In genomic region chr1:3119498-3120391, GRCm38 (mm10) we compare ENCODE assay signal across 12 mouse cellular contexts.
A peak's percentile ranks its signal among the peaks of the same experiment; 100 is the strongest.
DNase-seq lines count a peak whose midpoint lies in the region; ATAC-seq and TF ChIP-seq lines count a peak whose summit lies in the region.
"Had no signal": no experiment of that assay in that cellular context is flagged by ENCODE, and none has a peak within 500 bp of the region (broad histone marks: within the 10 kb centered on the region; RNA-seq: fewer than 3 reads in every experiment).

No protein-coding gene starts in this region.

- H3K9me3 ChIP-seq in forebrain, embryonic 15.5 days, result no peaks in the 10 kb centered on the region
- no peaks in the 10 kb centered on the region for H3K9me3 ChIP-seq in forebrain, embryonic 12.5 days
- no peaks in the 10 kb centered on the region for H3K9me3 ChIP-seq in hindbrain, postnatal 0 days (ENCODE audit: low read length)
- H3K9me3 ChIP-seq: midbrain, embryonic 10.5 days had no signal

- DNase-seq in kidney, postnatal 14 days, result peak; percentile 3
- no peak for DNase-seq in kidney, postnatal 36 days
- DNase-seq in right cerebral cortex, adult 2 months (ENCODE audit: low spot score in 2 of 2), result peak; percentile 4 to 6
- no peak for DNase-seq in right cerebral cortex, postnatal 14 days
- no peak for DNase-seq in hindbrain, postnatal 0 days (ENCODE audit: low spot score)
- DNase-seq: B cell, adult 2 months; retina, postnatal 1 day had no signal

- no peak overlapping the region for H3K9ac ChIP-seq in forebrain, embryonic 15.5 days (replicated peaks)
- no peak overlapping the region for H3K9ac ChIP-seq in forebrain, embryonic 12.5 days
- H3K9ac ChIP-seq in hindbrain, postnatal 0 days (replicated peaks; ENCODE audit: low read length), result no peak overlapping the region
- H3K9ac ChIP-seq: liver, embryonic 14.5 days had no signal

- no peak overlapping the region for H3K4me2 ChIP-seq in forebrain, embryonic 15.5 days (replicated peaks)
- no peak overlapping the region for H3K4me2 ChIP-seq in forebrain, embryonic 12.5 days
- no peak overlapping the region for H3K4me2 ChIP-seq in hindbrain, postnatal 0 days (ENCODE audit: low read depth, low read length)

- ATAC-seq in forebrain, embryonic 15.5 days (replicated peaks), result peak; percentile 63
- ATAC-seq in forebrain, embryonic 12.5 days (ENCODE audit: low FRiP score), result no peak
- no peak for ATAC-seq in activated CD4-positive, CD25-positive, alpha-beta regulatory T cell, adult 4 months
- ATAC-seq in hindbrain, postnatal 0 days, result no peak

- H3K4me1 ChIP-seq in forebrain, embryonic 15.5 days, result peaks cover 8% of the 10 kb centered on the region; the same call in 1 of the 2 replicates
- no peaks in the 10 kb centered on the region for H3K4me1 ChIP-seq in forebrain, embryonic 12.5 days
- no peaks in the 10 kb centered on the region for H3K4me1 ChIP-seq in hindbrain, postnatal 0 days (ENCODE audit: insufficient read depth, low read length)
- H3K4me1 ChIP-seq: midbrain, embryonic 10.5 days had no signal

- WGBS in forebrain, embryonic 15.5 days, result 60% methylated on average over 2 of the region's 2 CpGs
- WGBS in forebrain, embryonic 12.5 days, result 79% methylated on average over 2 of the region's 2 CpGs
- WGBS in hindbrain, postnatal 0 days, result 52% methylated on average over 2 of the region's 2 CpGs

- H3K4me3 ChIP-seq in forebrain, embryonic 15.5 days, result no peak overlapping the region
- H3K4me3 ChIP-seq in forebrain, embryonic 12.5 days (replicated peaks), result no peak overlapping the region
- no peak overlapping the region for H3K4me3 ChIP-seq in hindbrain, postnatal 0 days (ENCODE audit: low read length)
- H3K4me3 ChIP-seq: midbrain, embryonic 10.5 days had no signal

- H3K36me3 ChIP-seq in forebrain, embryonic 15.5 days, result no peaks in the 10 kb centered on the region
- no peaks in the 10 kb centered on the region for H3K36me3 ChIP-seq in forebrain, embryonic 12.5 days (replicated peaks)
- no peaks in the 10 kb centered on the region for H3K36me3 ChIP-seq in hindbrain, postnatal 0 days (ENCODE audit: insufficient read depth, low read length)
- H3K36me3 ChIP-seq: midbrain, embryonic 10.5 days had no signal

- peak overlapping the region; percentile 57 for H3K27ac ChIP-seq in forebrain, embryonic 15.5 days (replicated peaks)
- no peak overlapping the region for H3K27ac ChIP-seq in forebrain, embryonic 12.5 days
- no peak overlapping the region for H3K27ac ChIP-seq in hindbrain, postnatal 0 days
- H3K27ac ChIP-seq: liver, embryonic 14.5 days; midbrain, embryonic 10.5 days had no signal

- no peak for TF ChIP-seq CTCF in hindbrain, postnatal 0 days (IDR thresholded peaks at IDR 0.05; ENCODE audit: low read depth)

- H3K27me3 ChIP-seq in forebrain, embryonic 15.5 days, result no peaks in the 10 kb centered on the region
- no peaks in the 10 kb centered on the region for H3K27me3 ChIP-seq in forebrain, embryonic 12.5 days
- no peaks in the 10 kb centered on the region for H3K27me3 ChIP-seq in hindbrain, postnatal 0 days (ENCODE audit: insufficient read depth, low read length)

Comparison
In these comparisons a context has a peak if more than half of its experiments do, and no peak if none do; other contexts are left out.
1. DNase-seq: peak in kidney, postnatal 14 days (single experiment) and right cerebral cortex, adult 2 months (2 of 2); none in kidney, postnatal 36 days (0 of 2), right cerebral cortex, postnatal 14 days (single experiment) and hindbrain, postnatal 0 days (single experiment).